Mouse (Mus musculus): ENCODE data around the gene Spryd4. TPM values are rescaled to one million over a fixed set of nuclear protein-coding genes. Genes with fewer than 3 reads are reported as not detected.
"Not testable (repeated sequence)": the region's sequence is repeated elsewhere in the genome, so short reads cannot be mapped to it uniquely, and the experiment has no call there.

The Spryd4 gene
- polyA plus RNA-seq, 1 experiment: not detected

GRCm38 (mm10) chr10:128194024-128194550 lies 17.5 kb downstream of the Spryd4 start, which contains the start of gene Gls2:
Gene Gls2 (plus strand): TSS chr10:128194457.
- peak within 1 kb of the TSS; percentile 87 for H3K4me3 ChIP-seq (ENCODE audit: insufficient read depth, low read depth, low read length)
- H3K4me1 ChIP-seq (ENCODE audit: control insufficient read depth, insufficient read depth, low read length): no peaks in the 10 kb centered on the region
- WGBS: under 1% methylated on average over 46 of the region's 46 CpGs
- H3K27ac ChIP-seq (ENCODE audit: insufficient read depth, low read depth, low read length): peak within 1 kb of the TSS; percentile 19; the same call in 1 of the 2 replicates
- TF ChIP-seq CTCF (IDR thresholded peaks at IDR 0.05; ENCODE audit: insufficient read depth, low read depth, low read length) (no peak), POLR2A (IDR thresholded peaks at IDR 0.05; ENCODE audit: insufficient read depth, low read depth, low read length) (peak; percentile 45; the same call in 1 of the 2 replicates)

- no peak for TF ChIP-seq CTCF (IDR thresholded peaks at IDR 0.05; ENCODE audit: insufficient read depth, low read depth, low read length)
- no peak for TF ChIP-seq POLR2A (IDR thresholded peaks at IDR 0.05; ENCODE audit: insufficient read depth, low read depth, low read length)
- Histone ChIP-seq H3K4me1 (ENCODE audit: control insufficient read depth, insufficient read depth, low read length) (no peaks in the 10 kb centered on the region), H3K4me3 (ENCODE audit: insufficient read depth, low read depth, low read length) (no peak overlapping the region), H3K27ac (ENCODE audit: insufficient read depth, low read depth, low read length) (no peak overlapping the region)
- WGBS: 94% methylated on average over 6 of the region's 6 CpGs
These were observed 18.5 kb downstream of the Spryd4 start for GRCm38 (mm10) chr10:128193113-128193512.

GRCm38 (mm10) chr10:128192030-128192766 lies 19.4 kb downstream of the Spryd4 start:
- H3K27ac ChIP-seq (ENCODE audit: insufficient read depth, low read depth, low read length); H3K4me3 ChIP-seq (ENCODE audit: insufficient read depth, low read depth, low read length); H3K4me1 ChIP-seq (ENCODE audit: control insufficient read depth, insufficient read depth, low read length): not testable (repeated sequence)
- WGBS: 91% methylated on average over 3 of the region's 3 CpGs

GRCm38 (mm10) chr10:128191472-128191871 lies 20.1 kb downstream of the Spryd4 start:
- H3K27ac ChIP-seq (ENCODE audit: insufficient read depth, low read depth, low read length): no peak overlapping the region
- TF ChIP-seq POLR2A (IDR thresholded peaks at IDR 0.05; ENCODE audit: insufficient read depth, low read depth, low read length) (no peak), CTCF (IDR thresholded peaks at IDR 0.05; ENCODE audit: insufficient read depth, low read depth, low read length) (no peak)
- H3K4me3 ChIP-seq (ENCODE audit: insufficient read depth, low read depth, low read length): no peak overlapping the region
- 93% methylated on average over 2 of the region's 2 CpGs for WGBS
- no peaks in the 10 kb centered on the region for H3K4me1 ChIP-seq (ENCODE audit: control insufficient read depth, insufficient read depth, low read length)

DNA sequence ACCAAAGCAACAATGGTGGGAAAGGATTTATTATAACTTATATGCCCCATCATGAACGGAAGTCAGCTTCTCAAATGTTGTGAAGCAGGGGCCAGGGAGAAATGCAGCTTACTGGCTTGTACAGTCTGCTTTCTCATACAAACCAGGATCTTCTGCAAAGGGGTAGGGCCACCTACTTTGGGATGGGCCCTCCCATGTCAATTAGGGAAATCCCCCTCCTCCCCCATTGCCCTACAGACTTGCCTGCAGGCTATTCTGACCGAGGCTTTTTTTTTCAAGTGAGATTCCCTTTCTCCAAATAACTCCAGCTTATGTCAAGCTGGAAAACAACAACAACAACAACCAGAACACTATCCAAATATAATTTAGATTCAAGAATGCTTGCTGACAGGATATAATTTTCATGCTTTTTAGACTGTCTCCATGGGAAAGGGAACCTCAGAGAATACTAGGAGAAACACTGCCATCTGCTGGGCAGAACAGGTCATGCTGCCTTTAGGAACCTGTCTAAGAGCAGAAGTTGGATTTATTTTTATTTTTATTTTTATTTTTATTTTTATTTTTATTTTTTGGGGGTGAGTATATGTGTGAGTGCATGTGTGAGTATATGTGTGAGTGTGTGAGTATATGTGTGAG lies 23.2 kb downstream of the Spryd4 start:
- 22% methylated on average over 2 of the region's 2 CpGs for WGBS
- no peak overlapping the region; the same call in 1 of the 2 replicates for H3K27ac ChIP-seq (ENCODE audit: insufficient read depth, low read depth, low read length)
- H3K4me1 ChIP-seq (ENCODE audit: control insufficient read depth, insufficient read depth, low read length): no peaks in the 10 kb centered on the region
- no peak overlapping the region for H3K4me3 ChIP-seq (ENCODE audit: insufficient read depth, low read depth, low read length)
- TF ChIP-seq POLR2A (IDR thresholded peaks at IDR 0.05; ENCODE audit: insufficient read depth, low read depth, low read length) (no peak), CTCF (IDR thresholded peaks at IDR 0.05; ENCODE audit: insufficient read depth, low read depth, low read length) (no peak)

DNA sequence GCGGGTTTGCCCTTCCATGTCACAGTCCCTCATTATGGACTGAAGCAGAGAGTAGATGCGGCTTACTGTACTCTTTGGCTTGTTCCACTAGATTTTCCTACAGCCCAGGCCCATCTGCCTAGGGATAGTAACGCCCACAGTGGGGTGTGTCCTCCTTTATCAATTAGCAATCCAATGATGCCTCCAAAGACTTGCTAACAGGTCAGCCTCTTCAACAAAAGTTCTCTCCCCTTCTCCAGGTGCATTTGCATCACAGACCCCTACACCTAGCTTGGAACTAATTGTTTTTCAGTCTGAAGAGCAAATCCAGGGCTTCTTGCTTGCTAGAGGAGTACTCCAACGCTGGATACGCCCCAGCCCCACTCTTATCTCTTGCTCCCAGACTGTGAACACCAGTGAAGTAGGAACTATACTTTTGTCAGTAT lies 24.4 kb downstream of the Spryd4 start:
- 71% methylated on average over 5 of the region's 5 CpGs for WGBS
- TF ChIP-seq CTCF (IDR thresholded peaks at IDR 0.05; ENCODE audit: insufficient read depth, low read depth, low read length) (no peak), POLR2A (IDR thresholded peaks at IDR 0.05; ENCODE audit: insufficient read depth, low read depth, low read length) (no peak)
- Histone ChIP-seq H3K4me1 (ENCODE audit: control insufficient read depth, insufficient read depth, low read length) (no peaks in the 10 kb centered on the region), H3K4me3 (ENCODE audit: insufficient read depth, low read depth, low read length) (no peak overlapping the region), H3K27ac (ENCODE audit: insufficient read depth, low read depth, low read length) (no peak overlapping the region)

DNA sequence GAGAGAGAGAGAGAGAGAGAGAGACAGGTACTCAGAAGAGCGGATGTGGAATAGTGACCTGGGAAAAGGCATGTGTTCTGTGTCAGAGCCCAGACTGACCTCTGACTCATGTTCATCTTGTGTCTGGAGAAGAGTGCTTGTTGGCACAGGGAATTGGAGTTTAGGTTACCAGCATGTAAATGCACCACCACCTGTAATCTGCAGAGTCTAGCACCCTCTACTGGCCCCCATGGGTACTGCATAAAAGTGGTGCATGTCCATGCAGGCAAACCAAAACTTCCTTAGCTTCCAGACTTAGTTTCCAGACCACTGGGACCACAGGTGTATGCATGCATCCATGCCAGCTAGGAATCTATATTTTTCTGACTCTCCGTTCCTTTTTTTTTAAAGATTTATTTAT lies 25.6 kb downstream of the Spryd4 start:
- no peak overlapping the region for H3K4me3 ChIP-seq (ENCODE audit: insufficient read depth, low read depth, low read length)
- no peaks in the 10 kb centered on the region for H3K4me1 ChIP-seq (ENCODE audit: control insufficient read depth, insufficient read depth, low read length)
- TF ChIP-seq CTCF (IDR thresholded peaks at IDR 0.05; ENCODE audit: insufficient read depth, low read depth, low read length) (no peak), POLR2A (IDR thresholded peaks at IDR 0.05; ENCODE audit: insufficient read depth, low read depth, low read length) (no peak)
- no peak overlapping the region for H3K27ac ChIP-seq (ENCODE audit: insufficient read depth, low read depth, low read length)
- WGBS: 62% methylated on average over 2 of the region's 2 CpGs

GRCm38 (mm10) chr10:128185277-128185940 lies 26.2 kb downstream of the Spryd4 start:
- Histone ChIP-seq H3K27ac (ENCODE audit: insufficient read depth, low read depth, low read length) (no peak overlapping the region), H3K4me1 (ENCODE audit: control insufficient read depth, insufficient read depth, low read length) (no peaks in the 10 kb centered on the region)

DNA sequence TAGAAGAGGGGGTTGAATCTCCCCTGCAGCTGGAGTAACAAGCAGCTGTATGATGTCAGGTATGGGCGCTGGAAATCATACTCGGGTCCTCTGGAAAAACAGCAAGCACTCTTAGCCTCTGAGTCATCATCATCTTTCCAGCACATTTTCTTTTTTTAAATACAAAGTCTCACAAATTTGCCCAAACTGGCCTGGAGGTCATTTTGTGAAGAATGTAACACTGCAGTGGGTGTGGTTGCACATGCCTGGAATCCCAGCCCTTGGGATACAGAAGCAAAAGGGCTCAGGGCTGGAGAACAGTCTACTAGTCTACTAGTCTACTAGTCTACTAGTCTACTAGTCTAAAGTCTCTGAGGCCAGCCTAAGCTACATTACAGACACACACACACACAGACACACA lies 27.3 kb downstream of the Spryd4 start:
- TF ChIP-seq CTCF (IDR thresholded peaks at IDR 0.05; ENCODE audit: insufficient read depth, low read depth, low read length) (no peak), POLR2A (IDR thresholded peaks at IDR 0.05; ENCODE audit: insufficient read depth, low read depth, low read length) (no peak)
- Histone ChIP-seq H3K4me1 (ENCODE audit: control insufficient read depth, insufficient read depth, low read length) (no peaks in the 10 kb centered on the region), H3K27ac (ENCODE audit: insufficient read depth, low read depth, low read length) (no peak overlapping the region), H3K4me3 (ENCODE audit: insufficient read depth, low read depth, low read length) (no peak overlapping the region)
- WGBS: 82% methylated on average over 2 of the region's 2 CpGs

More at GRCm38 (mm10) chr10:128185277-128185940, 26.2 kb downstream of the Spryd4 start:
- TF ChIP-seq CTCF (IDR thresholded peaks at IDR 0.05; ENCODE audit: insufficient read depth, low read depth, low read length) (no peak), POLR2A (IDR thresholded peaks at IDR 0.05; ENCODE audit: insufficient read depth, low read depth, low read length) (no peak)
- WGBS: 83% methylated on average over 6 of the region's 6 CpGs
- no peak overlapping the region for H3K4me3 ChIP-seq (ENCODE audit: insufficient read depth, low read depth, low read length)
